Mouse (Mus musculus): Measurements from ENCODE around the gene Dcun1d3.

The Dcun1d3 gene

GRCm38 (mm10) chr7:119873050-119873449 is 23.0 kb downstream of the Dcun1d3 start:
- DNase-seq (ENCODE audit: low spot score) = no peak

DNA sequence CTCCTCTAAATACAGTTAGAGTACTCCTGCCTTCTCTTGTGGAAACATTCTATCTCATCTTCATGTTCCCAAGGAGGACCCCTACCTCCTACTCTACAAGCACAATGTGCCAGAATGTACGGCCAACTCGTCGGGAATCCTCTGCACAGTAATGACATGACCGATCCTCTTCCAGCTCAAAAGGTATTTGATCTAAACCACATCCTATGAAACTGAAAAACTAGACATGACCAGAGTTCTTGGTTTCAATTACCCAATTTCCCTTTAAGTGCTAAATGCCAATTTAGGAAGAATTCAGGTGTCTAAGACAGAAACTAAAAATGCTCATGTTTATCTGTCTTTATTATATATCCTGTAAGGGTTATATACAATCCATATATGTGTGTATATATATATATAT is 23.9 kb downstream of the Dcun1d3 start:
- DNase-seq (ENCODE audit: low spot score) = no peak

DNA sequence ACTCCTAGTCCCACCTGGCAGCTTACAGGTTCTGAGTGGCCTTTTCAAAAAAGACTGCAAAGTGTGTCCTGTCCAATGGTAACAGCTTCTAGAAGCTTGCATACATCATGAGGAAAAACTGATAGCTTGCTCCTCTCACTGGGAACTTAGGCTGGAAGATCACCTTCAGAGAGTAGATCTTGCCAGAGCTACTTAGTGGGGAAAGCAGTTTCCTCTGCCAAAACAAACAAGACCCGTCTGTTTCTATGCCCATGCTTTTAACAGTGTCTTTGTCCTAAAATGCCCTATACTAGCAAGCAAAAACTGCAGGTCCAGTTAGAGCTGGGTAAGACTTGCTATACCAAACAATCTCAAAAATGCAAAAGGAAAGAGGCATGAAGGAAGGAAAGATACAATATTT is 30.0 kb downstream of the Dcun1d3 start:
- no peak for DNase-seq (ENCODE audit: low spot score)

DNA sequence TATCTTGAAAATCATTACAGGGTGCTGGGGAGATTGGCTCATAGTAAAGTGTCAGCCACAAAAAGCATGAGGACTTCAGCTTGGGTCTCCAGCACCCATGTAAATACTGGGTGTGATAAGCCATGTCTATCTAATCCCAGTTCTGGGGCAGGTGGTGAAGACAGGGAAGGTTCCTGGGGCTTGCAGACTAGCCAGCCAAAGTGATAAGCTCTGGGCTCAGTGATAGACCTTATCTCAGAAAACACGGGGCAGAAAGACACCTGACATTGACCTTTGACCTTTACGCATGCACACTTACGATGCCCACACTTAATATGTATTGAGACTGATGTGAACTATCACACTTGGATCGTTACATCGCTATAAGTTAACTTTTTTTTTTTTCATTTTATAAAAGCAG is 31.6 kb downstream of the Dcun1d3 start:
- DNase-seq (ENCODE audit: low spot score) = no peak

DNA sequence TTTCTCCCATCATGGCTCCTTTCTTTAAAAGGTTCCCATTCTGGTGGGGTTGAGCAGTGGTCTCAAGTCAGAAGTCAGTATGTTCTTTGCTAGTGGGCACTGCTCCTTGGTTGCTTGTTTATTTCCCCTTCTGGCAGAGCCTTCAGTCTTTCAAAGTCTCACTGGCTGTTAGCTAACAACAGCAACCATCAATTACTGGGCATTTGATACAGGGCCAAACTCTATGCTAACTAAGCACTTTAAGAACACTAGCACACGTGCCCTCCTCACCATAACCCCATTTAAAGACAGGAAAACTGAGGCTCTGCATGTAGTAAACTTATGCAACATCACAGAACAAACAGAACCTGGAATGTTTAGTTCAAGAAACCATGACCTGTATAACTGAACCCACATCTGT is 33.9 kb downstream of the Dcun1d3 start:
- no peak for DNase-seq (ENCODE audit: low spot score)

DNA sequence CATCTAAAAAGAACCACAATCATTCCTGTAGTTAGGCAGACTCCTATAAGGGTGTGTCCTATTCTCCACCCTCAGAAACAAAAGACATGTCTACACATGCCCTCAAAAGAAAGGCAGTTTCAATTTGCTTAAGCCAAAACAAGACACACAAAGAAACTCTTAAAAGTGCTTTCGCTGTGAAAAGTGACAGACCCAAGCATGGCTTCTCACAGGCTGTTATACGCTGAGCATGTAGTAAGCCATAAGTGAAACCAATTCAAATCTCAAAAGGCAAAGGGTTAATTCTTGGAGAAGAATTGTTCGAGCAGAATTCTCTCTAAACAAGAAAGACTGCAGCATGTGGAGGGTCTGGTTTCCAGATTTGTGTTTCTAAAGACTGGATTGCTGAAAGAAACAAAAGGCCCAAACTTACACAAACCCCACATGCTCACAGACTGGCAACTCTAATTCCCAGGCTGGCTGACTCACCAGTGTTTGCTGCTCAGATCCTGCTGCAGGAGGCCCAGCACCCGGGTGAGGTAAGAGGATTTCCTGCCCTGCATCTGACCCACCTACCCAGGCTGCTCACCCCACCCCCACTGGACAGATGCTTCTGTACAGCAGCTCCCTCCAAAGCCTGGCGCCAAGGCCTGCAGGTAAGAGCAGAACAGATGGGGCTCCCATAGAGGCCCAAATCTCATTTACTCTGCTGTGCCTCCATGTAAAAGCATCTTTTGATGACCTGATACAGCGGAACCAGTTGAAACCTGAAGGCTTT is 34.6 kb downstream of the Dcun1d3 start:
- DNase-seq (ENCODE audit: low spot score) = no peak

GRCm38 (mm10) chr7:119860971-119861334 is 35.1 kb downstream of the Dcun1d3 start:
- DNase-seq (ENCODE audit: low spot score) = no peak

- DNase-seq (ENCODE audit: low spot score) = no peak
Observed at GRCm38 (mm10) chr7:119860554-119860953, 35.5 kb downstream of the Dcun1d3 start.

DNA sequence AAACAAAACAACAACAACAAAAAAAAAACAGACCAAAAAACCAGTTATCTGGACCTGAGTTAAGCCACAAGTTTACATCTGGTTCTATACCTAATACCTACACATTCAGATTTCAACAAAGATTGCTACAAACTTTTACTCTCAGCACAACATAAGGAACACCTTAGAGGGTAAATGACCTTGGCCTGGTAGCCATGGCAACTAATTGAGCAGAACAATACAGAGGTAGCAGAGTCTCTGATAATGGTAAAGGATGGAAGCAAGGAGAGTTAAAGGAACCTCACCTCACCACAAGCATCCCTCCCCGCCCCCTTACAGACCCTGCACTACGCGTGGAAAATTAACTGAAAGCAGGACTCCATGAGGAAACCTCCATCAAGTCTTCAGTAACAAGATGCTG is 36.0 kb downstream of the Dcun1d3 start:
- no peak for DNase-seq (ENCODE audit: low spot score)

- DNase-seq (ENCODE audit: low spot score) = no peak
Observed at GRCm38 (mm10) chr7:119859476-119859875, 36.6 kb downstream of the Dcun1d3 start.

DNA sequence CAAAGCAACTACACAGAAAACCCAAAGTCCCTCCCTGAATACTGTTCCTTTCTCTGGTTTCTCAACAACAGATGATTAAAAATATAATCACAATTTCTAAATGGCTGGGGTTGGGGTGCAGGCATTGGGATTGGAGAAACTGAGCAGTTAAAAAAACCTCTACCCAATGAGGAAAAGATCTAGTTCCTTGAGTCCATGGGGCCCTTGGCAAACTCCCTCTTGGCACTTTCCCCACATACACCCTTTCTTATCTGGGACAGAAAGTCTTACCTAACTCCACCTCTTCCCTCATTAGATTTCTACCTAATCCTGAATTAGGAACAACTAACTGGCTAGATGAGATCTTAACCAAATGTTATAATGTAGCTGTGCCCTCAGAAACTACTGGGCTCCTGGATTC is 41.1 kb downstream of the Dcun1d3 start:
- no peak for DNase-seq (ENCODE audit: low spot score)

- peak; percentile 30 for DNase-seq (ENCODE audit: low spot score)
Observed at GRCm38 (mm10) chr7:119854362-119854761, 41.7 kb downstream of the Dcun1d3 start.

DNA sequence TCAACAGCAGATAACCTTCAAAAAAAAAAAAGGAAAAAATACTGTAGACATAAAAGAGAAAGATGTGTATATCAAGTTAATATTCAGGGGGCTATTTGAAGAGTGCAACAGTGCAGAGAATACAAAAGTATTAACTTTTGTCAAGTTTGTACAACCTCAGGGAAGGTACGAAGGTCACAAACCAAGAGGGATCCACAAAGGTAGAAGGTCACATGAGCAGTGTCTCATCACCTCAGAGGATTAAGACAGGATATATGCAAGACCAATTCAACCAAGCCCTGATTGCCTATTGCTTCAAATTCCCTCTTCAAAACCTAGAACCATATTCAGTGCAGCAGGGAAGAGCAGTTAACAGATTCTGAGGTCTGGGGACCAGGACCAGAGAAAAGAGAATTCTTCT is 42.9 kb downstream of the Dcun1d3 start:
- no peak for DNase-seq (ENCODE audit: low spot score)

- no peak for DNase-seq (ENCODE audit: low spot score)
Observed at GRCm38 (mm10) chr7:119852494-119852893, 43.6 kb downstream of the Dcun1d3 start.

DNA sequence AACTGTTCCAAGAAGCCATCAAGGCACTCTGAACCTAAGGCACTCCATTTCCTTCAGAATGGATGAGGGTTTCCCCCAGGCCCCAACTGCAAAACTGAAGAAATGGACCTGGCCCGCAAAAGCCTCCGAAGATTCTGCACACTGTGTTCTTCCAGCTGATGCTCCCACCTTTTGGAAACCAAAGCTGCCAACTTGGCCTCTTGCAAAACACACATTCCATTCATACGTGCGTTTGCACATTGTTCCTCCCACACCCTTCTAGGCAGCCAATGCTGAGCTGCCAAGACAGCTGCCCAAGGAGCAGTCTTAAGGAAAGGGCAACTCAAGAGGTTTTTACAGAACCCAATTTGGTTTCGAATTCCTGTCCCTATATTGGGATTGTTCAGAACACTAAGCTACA is 45.4 kb downstream of the Dcun1d3 start:
- DNase-seq (ENCODE audit: low spot score) = peak; percentile 81

DNA sequence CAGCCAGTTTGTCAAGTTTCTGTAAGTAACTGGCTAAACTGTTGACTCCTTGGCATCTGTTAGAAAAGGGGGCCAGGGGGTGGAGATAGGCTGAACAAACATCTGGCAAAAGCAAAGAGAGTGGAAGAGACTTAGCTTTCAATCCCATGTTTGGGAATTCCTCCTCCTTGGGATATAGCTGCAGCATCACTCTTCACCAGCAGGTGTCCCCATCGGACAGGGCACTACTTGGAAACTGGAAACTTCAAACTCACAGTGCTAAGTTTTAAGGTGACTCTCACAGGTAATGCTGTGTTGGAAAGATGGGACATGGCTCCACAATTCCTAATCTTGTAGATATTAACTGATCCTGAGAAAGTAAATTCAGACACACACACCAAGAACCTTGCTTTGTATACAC is 47.0 kb downstream of the Dcun1d3 start:
- DNase-seq (ENCODE audit: low spot score) = no peak

GRCm38 (mm10) chr7:119847396-119847795 is 48.7 kb downstream of the Dcun1d3 start:
- DNase-seq (ENCODE audit: low spot score) = no peak

DNA sequence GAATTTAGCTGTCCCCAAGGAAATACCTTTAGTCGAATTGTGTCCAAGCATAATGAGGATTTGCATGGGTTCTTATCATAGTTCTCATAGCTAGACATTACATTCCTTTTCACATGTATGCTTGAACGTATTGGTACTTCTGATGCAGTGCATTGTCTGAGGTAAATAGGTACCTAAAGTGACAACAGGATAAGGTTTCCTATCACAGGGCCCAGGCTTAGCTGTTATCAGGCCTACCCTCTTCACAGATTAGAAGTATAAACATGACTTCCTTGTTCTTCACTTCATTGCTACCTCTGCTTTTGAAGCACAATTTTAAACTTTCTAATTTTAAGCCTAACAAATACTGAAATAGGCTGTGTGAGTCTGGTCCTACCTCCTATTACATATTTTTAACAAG is 50.6 kb downstream of the Dcun1d3 start:
- DNase-seq (ENCODE audit: low spot score) = no peak

DNA sequence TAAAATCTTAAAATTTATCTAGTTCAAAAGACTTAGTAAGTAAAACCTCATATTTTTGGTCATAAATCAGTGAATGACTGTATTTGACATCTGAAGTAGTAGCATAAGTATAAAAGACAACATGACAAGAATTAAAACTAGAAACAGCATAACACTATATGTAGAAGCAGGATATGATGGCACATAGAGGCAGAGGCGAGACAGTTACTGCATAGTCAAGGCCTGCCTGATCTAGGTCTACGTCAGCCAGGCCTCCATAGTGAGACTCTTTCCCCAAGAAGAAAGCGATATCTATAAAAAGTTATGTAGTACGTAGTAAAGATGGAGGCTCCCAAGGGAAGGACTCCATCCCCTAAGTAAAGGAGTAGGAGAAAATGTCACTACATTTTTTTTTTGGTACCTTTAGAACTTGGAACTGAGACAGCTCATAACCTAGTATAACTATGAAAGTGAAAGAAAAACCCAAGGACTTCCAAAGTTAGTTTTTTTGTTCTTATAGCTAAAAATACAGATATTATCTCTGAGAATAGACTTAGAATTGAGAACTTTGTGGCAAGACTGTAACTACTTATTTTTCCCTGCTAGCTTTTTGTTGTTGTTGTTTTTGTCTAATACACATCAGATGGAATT is 54.2 kb downstream of the Dcun1d3 start:
- DNase-seq (ENCODE audit: low spot score) = no peak

DNA sequence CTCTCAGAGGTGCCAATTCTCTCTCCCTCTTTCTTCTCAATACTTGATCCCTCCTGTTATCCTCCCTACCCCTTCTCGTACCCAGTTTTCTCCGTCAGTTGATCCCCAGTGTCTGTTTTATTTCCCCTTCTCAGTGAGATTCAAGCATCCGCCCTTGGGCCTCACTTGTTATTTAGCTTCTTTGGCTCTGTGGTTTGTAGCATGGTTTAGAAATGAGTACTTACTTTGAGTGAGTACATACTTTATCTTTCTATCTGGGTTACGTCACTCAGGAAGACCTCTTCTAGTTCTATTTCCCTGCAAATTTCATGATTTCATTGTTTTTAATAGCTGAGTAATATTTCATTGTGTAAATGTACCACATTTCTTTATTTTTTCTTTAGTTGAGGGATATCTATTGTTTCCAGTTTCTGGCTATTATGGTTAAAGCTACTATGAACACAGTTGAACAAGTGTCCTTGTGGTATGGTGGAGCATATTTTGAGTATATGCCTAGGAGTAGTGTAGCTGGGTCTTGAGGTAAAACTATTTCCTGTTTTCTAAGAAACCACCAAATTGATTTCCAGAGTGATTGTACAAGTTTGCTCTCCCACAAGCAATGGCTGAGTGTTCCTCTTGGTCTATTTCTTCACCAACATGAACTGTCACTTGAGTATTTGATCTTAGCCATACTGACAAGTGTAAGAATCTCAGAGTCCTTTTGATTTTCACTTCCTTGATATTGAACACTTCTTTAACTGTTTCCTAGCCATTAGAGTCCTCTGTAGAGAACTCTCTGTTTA is 59.9 kb downstream of the Dcun1d3 start:
- no peak for DNase-seq (ENCODE audit: low spot score)

- no peak for DNase-seq (ENCODE audit: low spot score)
Observed at GRCm38 (mm10) chr7:119835371-119835770, 60.7 kb downstream of the Dcun1d3 start.

DNA sequence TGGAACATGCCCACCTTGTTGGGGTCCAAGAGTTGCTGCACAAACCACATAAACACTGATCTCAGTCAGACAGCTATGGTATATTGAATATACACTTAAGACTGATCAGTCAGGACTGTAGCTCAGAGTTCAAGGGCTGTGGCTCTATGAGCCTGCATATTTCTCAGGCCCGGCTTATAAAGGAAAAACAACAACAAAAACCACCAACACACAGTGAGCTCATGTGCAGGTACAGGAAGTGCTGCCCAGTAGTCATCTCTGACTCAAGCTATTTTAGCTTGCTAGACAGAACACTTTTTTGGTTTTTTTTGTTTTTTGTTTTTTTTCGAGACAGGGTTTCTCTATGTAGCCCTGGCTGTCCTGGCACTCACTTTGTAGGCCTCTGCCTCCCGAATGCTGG is 87.4 kb downstream of the Dcun1d3 start:
- DNase-seq (ENCODE audit: low spot score) = no peak

DNA sequence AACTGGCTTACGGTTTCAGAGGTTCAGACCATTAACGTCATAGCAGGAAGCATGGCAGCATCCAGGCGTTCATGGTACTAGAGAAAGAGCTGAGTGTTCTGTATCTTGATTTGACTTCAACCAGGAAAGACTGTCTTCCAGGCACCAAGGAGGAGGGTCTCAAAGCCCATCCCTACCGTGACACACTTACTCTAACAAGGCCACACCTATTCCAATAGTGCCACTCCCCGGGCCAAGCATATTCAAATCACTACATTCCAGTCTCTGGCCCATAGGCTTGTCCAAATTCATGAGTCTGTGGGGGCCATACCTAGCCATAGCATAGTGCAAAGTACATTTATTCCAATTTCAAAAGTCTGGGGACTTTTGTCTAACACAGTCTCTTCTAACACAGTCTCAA is 88.7 kb downstream of the Dcun1d3 start:
- no peak for DNase-seq (ENCODE audit: low spot score)

Measured in testis, postnatal 14 days (tissue).